Mouse (Mus musculus) brain, embryonic 14.5 days (tissue): Measurements from ENCODE around the gene Prss2. TPM values are rescaled to one million over a fixed set of nuclear protein-coding genes. Genes with fewer than 3 reads are reported as not detected.
"Not testable (repeated sequence)": the region's sequence is repeated elsewhere in the genome, so short reads cannot be mapped to it uniquely, and the experiment has no call there.

Experiments
- DNase-seq: peaks from one replicate; pipeline ENCODE4 v3.0.0-alpha.2; 2011; ENCODE audit warnings: low read depth
- CTCF ChIP-seq: fragments of 200-500 bp; IDR thresholded peaks from 2 replicates; pipeline ENCODE4 v1.5.1; 2012; ENCODE audit warnings: inconsistent platforms, mild to moderate bottlenecking, moderate library complexity, borderline replicate concordance; ENCODE audit not compliant: insufficient read depth, insufficient read length; ENCODE audit errors: extremely low read depth
- POLR2A ChIP-seq: fragments of 200-500 bp; IDR thresholded peaks from 2 replicates; pipeline ENCODE4 v1.6.1; 2012; ENCODE audit warnings: mild to moderate bottlenecking, inconsistent platforms, borderline replicate concordance; ENCODE audit not compliant: poor library complexity, insufficient read depth, insufficient read length, severe bottlenecking; ENCODE audit errors: extremely low read depth
- polyA plus RNA-seq: library from polyadenylated mRNA; depleted of rRNA; stranded (reverse); fragments of >200 nt; gene quantifications from 2 replicates; pipeline ENCODE4 v1.2.3, GENCODE M21; 2012; rRNA removed

Gene Prss2
- polyA plus RNA-seq, result 0.18 TPM in 1 of 2 replicates, not detected in the other

DNA sequence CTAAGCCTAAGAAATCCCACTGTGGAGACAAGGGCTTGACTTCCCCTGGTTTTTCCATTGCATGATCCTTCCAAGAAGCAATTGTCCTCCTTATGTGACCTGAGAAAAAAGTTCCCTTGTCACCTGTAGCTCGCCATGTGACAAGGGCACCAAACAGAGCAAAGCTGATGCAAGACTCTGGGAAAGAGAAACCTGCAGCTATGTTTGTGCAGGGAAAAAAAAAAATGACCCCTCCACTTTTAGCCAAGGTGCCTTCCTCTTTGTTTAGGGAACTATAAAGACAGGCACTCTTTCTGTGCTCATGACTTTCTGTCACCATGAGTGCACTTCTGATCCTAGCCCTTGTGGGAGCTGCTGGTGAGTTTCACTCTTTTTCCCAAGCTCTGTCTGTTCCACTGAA, at the start of gene Prss2:
Gene Prss2, plus strand, starts transcription at position 301 of the 400 bp plus-strand sequence.
- no peak for TF ChIP-seq POLR2A
- no peak for TF ChIP-seq CTCF

DNA sequence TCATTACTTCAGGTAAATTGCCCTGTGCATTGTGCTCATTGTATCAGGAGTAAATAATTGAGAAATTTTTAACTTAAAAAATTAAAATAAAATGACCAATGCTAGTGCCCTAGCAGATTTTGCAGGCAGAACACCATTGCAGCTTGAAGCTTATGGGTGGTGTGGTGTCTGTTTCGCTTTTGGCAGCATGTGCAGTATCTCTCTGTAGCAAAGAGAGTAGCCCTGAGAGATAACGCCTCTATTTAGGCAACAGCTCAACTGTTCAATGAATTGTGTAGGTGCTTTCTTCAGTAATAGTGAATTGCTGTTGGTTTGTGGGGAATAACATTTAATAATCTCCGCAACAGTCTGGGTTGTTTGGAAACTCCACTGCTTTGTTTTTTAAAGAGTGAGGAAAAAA, 22.2 kb upstream of the Prss2 start:
- no peak for TF ChIP-seq CTCF
- no peak for TF ChIP-seq POLR2A
- DNase-seq, result no peak

More for the DNA sequence above, at the start of gene Prss2:
- no peak for DNase-seq

DNA sequence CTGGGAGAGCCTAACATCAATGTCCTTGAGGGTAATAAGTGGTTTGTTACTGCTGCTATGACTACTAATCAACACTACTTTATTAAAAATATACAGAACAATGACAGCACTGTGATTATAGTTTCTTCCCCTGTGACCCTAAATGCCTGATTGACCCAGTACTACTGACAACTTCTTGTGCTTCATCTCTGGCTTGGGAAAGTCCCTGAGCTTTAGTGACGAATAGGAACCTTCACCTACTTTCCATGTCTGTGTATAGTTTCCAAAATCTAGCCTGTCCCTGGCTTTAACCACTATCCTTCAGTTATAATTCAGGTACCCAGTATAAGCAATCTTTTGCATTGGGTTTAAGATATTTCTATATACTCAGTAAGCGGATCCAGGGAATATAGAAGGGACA, 16.7 kb upstream of the Prss2 start:
- TF ChIP-seq POLR2A (no peak), CTCF (no peak)
- no peak for DNase-seq

DNA sequence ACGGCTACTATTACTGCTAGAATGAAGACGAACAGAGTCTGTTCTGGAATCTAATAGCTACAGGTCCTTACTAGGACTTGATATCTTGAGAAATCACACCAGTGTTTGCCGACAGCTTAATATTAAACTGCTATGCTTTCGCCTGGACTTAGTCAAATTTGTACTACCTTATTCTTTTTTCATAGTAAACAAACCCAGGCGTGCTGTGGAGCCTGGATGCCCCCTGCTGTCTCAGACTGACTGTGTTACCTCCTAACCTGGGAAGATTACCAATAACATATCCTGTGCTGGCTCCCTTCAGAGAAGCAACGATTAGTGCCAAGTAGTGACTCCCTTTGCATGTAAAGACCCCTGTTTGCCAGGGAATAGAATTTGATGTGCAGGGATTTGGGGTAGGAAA, 16.3 kb upstream of the Prss2 start:
- DNase-seq, result no peak
- TF ChIP-seq POLR2A (no peak), CTCF (no peak)

DNA sequence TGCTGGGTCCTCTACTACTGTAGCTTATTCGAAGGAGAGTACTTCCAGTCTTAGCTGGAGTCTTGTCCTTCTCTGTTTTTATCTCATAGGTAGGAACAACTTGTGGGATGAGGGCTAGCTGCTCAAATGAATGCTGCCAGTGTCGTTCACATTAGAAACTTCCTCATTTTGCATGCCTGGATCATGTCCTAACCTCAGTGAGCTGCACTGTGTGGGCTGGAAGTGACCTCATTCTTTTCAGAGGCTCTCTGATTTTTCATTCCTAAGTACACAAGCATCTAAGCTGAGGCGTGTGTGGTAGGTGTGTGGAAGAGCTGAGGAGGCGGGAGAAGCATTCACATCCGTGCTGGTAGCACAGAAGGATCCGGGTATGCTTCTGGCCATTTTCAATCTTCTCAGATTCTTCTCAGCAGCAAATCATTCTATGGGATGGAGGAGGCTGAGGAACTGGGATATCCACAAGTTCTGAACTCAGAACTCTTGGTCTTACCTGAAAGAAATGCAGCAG, 3.5 kb upstream of the Prss2 start:
- no peak for DNase-seq
- TF ChIP-seq POLR2A (no peak), CTCF (no peak)

DNA sequence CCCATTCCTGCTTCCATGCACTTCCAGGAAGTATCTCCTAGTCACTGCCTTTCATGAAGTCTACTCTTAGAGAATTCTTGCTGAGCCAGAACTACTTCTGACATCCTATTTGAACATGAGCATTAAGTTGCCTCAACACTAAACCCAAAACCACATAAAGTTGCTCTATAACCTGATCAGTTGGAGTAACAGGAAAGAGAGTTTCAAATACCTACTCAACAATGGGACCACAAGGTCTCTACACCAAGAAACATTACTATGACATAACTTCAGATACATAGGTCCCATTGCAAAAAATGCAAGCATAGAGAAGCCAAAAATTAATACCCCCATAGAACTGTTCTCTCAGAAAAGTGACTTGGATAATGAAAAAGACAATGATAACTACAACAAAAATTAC, 4.9 kb downstream of the Prss2 start:
- no peak for DNase-seq
- no peak for TF ChIP-seq CTCF
- TF ChIP-seq POLR2A, result no peak

DNA sequence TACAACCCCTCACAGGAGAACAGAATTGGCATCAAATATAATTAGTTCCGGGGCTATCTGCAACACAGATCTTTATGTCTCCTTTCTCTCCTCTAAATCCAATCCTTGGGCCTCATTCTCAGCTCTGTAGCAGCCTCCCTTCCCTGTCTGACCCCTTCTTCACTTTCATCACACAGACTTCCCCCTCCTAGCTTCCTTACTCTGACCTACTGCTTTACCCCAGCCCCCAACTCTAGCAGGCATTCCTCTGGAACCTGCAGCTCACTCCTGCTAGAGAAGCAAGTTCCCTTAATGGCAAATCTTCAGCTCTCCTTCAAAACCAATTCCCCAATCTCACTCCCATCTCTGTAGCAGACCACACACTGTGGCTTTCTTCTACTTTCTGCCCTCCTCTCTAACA, 5.8 kb downstream of the Prss2 start:
- TF ChIP-seq POLR2A (no peak), CTCF (no peak)
- DNase-seq, result no peak

DNA sequence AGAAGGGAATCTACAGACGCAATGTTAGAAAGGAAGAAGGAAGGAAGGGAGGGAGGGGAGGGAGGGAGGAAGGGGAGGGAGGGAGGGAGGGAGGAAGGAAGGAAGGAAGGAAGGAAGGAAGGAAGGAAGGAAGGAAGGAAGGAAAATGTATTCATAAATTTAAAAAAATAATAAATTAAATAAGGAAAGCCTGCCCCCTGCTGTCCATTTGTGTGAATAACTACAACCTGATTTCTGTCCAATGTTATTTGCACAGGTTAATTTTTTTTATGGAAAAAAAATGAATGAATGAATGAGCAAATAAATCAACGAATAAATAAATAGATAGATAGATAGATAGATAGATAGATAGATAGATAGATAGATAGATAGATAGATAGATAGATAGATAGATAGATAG, 8.4 kb downstream of the Prss2 start:
- peak; percentile 9 for DNase-seq

DNA sequence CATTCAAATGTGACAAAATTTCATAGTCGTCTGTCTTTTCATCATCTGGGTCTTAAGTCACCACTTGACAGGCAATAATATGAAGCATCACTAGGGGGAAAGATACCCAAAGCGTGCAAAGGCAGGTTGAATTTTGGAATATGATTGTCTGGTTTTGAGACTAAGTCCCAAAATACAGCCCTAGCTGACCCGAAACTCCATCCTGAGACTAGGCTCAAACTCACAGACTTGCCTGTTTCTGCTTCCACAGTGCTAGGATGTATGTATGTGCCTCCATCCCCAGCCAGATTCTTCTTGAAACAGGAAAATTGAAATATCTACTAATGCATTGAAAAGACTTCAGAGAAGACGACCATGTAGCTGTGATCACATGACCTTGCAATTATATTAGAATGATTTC, 10.6 kb downstream of the Prss2 start:
- no peak for TF ChIP-seq POLR2A
- no peak for TF ChIP-seq CTCF
- DNase-seq, result no peak

DNA sequence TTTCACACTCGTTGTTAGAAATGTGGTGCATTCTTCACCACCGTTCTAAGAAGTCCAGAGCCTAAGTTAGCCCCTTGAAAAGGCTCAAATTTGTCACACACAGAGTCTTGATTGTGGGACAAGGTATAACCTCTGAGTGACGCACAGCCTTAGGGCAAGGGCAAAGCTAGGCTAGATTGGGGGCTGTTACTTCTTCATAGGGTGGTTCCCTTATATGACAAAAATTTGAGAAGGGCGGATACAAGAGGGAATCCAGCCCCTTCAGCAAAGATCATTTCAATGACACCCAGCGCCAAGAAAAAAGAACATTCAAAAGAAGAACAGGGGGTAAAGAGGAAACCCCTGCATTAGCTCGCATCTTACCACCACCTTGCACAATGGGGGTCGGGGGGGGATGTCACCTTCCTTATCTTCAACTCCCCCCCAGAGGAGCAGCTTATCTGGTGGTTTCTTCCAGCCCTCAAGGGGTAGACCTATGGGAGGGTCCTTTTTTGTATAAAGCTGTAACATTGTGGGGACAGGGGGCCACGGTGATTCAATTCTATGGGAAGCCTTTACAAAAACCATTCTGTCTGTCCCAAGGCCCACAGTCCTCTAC, 11.2 kb downstream of the Prss2 start:
- TF ChIP-seq POLR2A (no peak), CTCF (no peak)
- no peak for DNase-seq

DNA sequence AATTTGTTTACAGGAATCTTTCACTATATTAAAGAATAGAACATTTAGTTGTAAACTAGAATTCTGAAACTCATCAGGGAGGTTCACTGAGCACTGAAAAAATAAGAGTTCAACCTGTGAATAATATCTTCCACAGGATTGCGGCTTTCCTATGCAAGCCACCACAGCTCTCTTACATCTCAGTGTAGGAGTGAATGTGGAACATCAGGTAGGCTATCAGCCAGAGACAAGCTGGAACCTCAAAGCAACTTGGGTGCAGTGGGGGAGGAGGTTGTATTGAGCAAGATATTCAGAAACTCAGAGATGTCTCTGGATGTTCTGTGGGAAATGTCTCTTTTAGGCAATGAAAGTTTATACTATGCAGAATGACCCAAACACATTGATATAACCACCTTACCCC, 15.8 kb downstream of the Prss2 start:
- no peak for TF ChIP-seq POLR2A
- no peak for TF ChIP-seq CTCF
- no peak for DNase-seq

DNA sequence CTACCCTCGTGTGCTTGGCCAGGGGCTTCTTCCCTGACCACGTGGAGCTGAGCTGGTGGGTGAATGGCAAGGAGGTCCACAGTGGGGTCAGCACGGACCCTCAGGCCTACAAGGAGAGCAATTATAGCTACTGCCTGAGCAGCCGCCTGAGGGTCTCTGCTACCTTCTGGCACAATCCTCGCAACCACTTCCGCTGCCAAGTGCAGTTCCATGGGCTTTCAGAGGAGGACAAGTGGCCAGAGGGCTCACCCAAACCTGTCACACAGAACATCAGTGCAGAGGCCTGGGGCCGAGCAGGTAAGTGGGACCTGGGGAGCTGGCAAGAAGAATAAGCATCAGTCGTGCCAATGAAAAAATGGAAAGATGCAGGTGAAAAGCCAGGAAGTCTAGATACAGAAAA, 16.7 kb downstream of the Prss2 start:
- not testable (repeated sequence) for DNase-seq

DNA sequence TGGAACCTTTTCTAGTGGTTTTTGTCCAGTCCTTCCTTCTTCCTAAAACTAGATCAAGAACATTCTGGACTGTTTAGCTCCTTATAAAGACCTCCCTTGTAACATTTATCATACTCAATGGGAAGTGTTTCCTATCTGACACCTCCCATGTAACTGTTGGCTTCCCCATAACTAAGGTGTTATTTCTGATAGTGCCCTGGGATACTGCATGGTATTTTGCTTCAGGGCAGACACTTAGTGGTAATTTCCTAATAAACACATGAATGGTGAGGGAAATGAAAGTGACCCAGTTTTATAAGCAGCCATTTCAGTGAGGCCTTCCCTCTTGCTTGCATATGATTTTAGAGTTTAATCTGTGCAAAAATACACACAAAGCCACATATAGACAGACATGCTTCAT, 19.2 kb downstream of the Prss2 start:
- DNase-seq, result no peak
- no peak for TF ChIP-seq POLR2A
- TF ChIP-seq CTCF, result no peak

DNA sequence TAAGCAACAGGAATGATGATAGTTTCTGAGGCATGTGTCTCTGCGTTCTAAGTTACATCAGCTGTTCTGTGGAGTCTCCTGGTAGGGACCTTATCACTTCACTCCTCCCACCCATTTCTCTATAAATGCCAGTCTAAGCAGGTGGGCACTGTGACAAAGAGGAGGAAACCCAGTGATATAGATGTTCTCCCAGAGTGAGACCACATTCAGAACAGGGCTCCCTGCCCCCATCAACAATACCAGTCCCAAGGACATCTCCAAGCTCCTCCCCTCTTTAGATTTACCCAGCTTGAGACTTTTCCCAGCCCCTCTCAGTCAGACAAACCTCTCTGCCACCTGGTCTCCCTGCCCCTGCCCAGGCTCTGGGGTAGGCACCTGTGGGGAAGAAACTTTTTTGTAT, 20.2 kb downstream of the Prss2 start:
- no peak for DNase-seq
- no peak for TF ChIP-seq CTCF
- no peak for TF ChIP-seq POLR2A
